Mouse (Mus musculus): Measurements from ENCODE around the gene Nmu. TPM values are rescaled to one million over a fixed set of nuclear protein-coding genes. Genes with fewer than 3 reads are reported as not detected.

Nmu gene
- not detected in 2 replicates for polyA plus RNA-seq (2015; fragmentation: Nextera tagmentation; extraction: Ambion mirVana)

DNA sequence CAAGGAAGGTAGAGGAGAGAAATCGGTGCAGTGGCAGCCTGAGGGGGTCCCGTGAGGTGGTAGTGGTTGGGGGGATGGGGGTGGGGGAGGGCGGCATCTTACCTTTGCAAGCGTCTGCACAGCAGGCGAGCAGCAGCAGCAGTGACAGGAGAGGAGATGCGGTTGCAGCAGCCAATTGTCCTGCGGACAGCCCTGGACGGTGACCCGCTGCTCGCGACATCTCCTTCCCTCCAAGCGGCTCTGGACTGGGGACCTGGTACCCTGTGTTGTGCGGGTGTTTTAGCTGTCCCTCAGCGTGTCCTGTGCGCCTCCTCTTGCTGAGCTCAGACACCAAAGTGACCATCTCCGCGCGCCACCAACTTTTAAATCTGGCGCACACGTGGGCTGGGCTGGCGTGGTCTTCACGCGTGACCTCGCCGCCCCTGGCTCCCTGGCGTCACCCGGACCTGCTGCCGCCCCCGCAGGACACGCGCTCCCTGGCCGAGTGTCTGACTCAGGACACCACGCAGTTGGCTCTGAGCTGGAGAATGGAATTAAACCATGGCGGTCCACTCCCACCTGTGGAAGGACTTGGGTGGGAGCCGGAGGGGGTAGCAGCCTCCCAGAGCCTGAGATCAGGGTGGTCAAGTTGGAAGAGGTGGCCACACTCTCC is at the start of gene Nmu:
TSS of gene Nmu (minus strand) at position 336 of the 652 bp plus-strand sequence.
- Histone ChIP-seq H3K27ac (no peak within 1 kb of the TSS), H3K9ac (no peak within 1 kb of the TSS), H3K27me3 (peaks cover 32% of the 10 kb centered on the region), H3K4me3 (replicated peaks) (peak within 1 kb of the TSS; percentile 40), H3K4me2 (peak within 1 kb of the TSS; percentile 80), H3K4me1 (peaks cover 12% of the 10 kb centered on the region), H3K9me3 (replicated peaks) (no peaks in the 10 kb centered on the region), H3K36me3 (no peaks in the 10 kb centered on the region)
- 3% methylated on average over 35 of the region's 35 CpGs for WGBS
- peak; percentile 74 for ATAC-seq (replicated peaks; ENCODE audit: low FRiP score)

DNA sequence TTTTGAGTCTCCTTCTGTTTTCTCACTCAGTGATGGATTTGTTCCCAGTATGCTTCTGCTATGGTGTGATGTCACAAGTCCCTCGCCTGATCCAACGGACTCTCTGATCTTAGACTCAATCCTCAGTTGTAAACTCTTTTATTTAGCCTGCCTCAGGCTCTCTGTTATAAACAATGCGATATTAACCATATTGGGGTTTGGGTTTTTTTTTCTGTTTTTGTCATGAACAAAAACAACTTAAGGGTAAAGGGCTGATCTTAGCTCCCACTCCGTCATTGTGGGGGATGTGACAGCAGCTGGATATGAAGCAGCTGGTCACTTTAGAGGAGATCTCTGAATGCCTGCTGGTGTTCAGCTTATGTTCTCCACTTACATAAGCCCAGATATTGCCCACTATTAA is 48.1 kb upstream of the Nmu start:
- H3K27me3 ChIP-seq: no peaks in the 10 kb centered on the region
- H3K4me3 ChIP-seq (replicated peaks): no peak overlapping the region
- WGBS: 43% methylated on average over 4 of the region's 4 CpGs
- no peak overlapping the region for H3K4me2 ChIP-seq
- H3K9me3 ChIP-seq (replicated peaks): no peaks in the 10 kb centered on the region
- no peak for ATAC-seq (replicated peaks; ENCODE audit: low FRiP score)
- no peaks in the 10 kb centered on the region for H3K36me3 ChIP-seq
- no peaks in the 10 kb centered on the region for H3K4me1 ChIP-seq
- no peak overlapping the region for H3K9ac ChIP-seq
- no peak overlapping the region for H3K27ac ChIP-seq

DNA sequence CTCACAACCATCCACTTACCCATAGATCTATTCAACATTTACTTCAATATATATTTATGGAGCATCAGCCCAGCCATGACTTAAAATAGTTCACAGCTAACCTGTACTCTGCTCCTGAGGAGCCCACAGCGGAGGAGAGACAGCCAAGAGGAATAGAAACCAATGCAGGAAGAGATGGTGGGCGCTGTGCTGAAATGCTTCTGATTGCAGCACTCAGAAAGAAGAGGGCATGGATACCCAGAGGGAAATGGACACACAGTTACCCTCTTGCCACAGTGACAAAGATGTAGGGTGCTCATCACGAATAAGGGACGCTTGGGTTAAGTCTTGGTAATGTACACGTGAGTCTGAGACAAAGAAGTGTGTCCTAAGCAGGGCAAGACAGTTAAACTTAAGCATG is 30.8 kb upstream of the Nmu start:
- no peaks in the 10 kb centered on the region for H3K4me1 ChIP-seq
- no peak overlapping the region for H3K9ac ChIP-seq
- no peaks in the 10 kb centered on the region for H3K9me3 ChIP-seq (replicated peaks)
- no peak overlapping the region for H3K4me3 ChIP-seq (replicated peaks)
- no peak overlapping the region for H3K4me2 ChIP-seq
- no peaks in the 10 kb centered on the region for H3K27me3 ChIP-seq
- no peaks in the 10 kb centered on the region for H3K36me3 ChIP-seq
- 94% methylated on average over 5 of the region's 5 CpGs for WGBS
- ATAC-seq (replicated peaks; ENCODE audit: low FRiP score): no peak
- H3K27ac ChIP-seq: no peak overlapping the region

DNA sequence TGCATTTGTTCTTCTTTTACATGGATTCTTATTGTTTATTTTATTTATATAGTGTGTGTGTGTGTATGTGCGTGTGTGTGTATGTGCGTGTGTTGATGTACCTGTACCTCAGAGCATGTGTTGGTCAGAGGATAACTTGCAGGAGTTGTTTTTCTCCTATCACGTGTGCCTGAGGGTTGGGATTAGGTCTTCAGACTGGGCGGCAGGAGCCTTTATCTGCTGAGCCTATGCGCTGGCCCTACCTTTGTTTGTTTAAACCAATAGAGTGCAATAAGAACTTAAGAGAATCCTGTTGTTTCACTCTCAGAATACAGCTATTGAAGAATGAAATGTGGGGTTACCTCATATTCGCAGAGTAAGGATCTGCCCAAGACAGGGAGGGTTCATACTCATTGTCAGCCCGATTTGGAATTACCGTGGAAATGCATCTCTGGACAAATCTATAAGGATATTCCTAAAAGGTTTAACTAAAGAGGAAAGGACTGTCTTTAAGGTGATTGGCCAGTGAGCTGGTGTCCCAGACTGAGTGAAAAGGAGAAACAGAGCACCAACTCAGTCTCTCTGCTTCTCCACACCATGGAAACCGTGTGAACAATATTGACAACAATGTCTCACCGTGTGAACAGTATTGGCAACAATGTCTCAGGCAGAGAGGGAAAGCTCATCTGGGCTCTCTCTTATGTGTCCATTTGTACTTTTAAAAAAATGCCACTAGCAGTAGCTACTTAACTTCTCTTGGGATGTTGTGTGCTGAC is 25.6 kb upstream of the Nmu start:
- Histone ChIP-seq H3K4me1 (no peaks in the 10 kb centered on the region), H3K36me3 (no peaks in the 10 kb centered on the region), H3K4me2 (no peak overlapping the region), H3K9ac (no peak overlapping the region), H3K4me3 (replicated peaks) (no peak overlapping the region), H3K27me3 (no peaks in the 10 kb centered on the region), H3K9me3 (replicated peaks) (no peaks in the 10 kb centered on the region), H3K27ac (no peak overlapping the region)
- no peak for ATAC-seq (replicated peaks; ENCODE audit: low FRiP score)
- WGBS: 85% methylated on average over 10 of the region's 10 CpGs

DNA sequence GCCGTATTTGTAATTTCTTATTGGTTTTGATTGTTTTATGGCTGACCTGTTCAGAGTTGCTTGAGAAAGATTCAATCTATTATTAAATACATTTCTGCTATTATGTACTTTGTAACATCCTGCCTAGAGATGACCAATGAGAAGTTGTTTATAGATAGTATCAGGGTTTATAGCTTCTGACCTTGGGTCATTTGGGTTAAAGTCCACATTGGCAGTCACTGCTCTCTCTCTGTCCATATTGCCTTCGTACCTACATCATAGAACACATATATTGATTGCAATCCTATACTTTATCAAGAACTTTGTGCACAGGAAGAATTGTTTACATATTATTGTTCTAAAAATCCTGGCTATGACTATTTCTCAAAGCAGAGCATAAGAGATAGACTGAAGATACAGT is 24.9 kb upstream of the Nmu start:
- H3K9ac ChIP-seq: no peak overlapping the region
- WGBS: 92% methylated on average over 2 of the region's 2 CpGs
- peaks cover 1% of the 10 kb centered on the region; the same call in 1 of the 2 replicates for H3K4me1 ChIP-seq
- no peaks in the 10 kb centered on the region for H3K36me3 ChIP-seq
- no peaks in the 10 kb centered on the region for H3K9me3 ChIP-seq (replicated peaks)
- ATAC-seq (replicated peaks; ENCODE audit: low FRiP score): no peak
- H3K4me2 ChIP-seq: no peak overlapping the region
- no peak overlapping the region for H3K4me3 ChIP-seq (replicated peaks)
- no peak overlapping the region for H3K27ac ChIP-seq
- H3K27me3 ChIP-seq: no peaks in the 10 kb centered on the region

DNA sequence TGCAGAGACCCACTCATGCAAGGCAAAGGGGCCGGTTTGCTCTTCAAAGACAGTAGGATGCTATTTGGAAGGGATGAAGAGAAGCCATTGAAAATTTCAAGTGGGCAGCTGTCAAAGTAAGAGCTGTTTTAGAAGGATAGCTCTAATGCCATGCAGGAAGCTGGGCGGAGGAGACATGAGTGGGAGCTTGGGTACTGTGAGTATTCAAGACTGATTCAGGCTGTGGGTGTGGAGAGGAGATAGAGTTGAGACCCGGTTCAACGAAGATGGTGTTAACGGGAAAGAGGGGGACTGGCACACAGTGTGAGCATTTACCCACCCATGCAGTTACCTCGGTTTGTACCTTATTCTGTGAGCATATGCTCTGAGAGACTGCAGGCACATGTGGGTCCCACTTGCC is 20.1 kb upstream of the Nmu start:
- Histone ChIP-seq H3K4me3 (replicated peaks) (no peak overlapping the region), H3K9me3 (replicated peaks) (no peaks in the 10 kb centered on the region), H3K9ac (no peak overlapping the region), H3K4me2 (no peak overlapping the region), H3K4me1 (peaks cover 4% of the 10 kb centered on the region; the same call in 1 of the 2 replicates), H3K27me3 (no peaks in the 10 kb centered on the region), H3K27ac (0 out of 2 replicates have a peak overlapping the region, but pooled peaks have one; percentile 23), H3K36me3 (no peaks in the 10 kb centered on the region)
- no peak for ATAC-seq (replicated peaks; ENCODE audit: low FRiP score)
- 73% methylated on average over 6 of the region's 6 CpGs for WGBS

DNA sequence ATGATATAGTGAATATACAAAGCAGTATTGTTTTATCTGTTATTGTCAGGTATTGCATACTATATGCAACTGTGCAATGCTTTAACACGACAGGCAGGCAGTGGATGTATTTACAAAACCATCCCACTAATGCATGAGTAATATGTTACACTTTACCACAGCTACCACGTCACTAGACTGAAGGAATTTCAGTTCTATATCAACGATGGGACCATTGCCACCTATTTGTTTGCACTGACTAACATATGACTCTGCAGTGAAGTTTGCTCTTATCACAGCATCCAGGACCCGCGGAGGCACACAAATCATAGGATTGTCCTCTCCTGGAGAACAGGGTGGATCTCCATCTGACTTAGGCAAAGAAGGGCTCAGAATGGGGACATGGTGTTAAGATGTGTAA is 18.2 kb upstream of the Nmu start:
- Histone ChIP-seq H3K4me3 (replicated peaks) (no peak overlapping the region), H3K4me1 (peaks cover 4% of the 10 kb centered on the region; the same call in 1 of the 2 replicates), H3K4me2 (no peak overlapping the region), H3K27me3 (no peaks in the 10 kb centered on the region), H3K9me3 (replicated peaks) (no peaks in the 10 kb centered on the region), H3K27ac (no peak overlapping the region), H3K36me3 (no peaks in the 10 kb centered on the region), H3K9ac (no peak overlapping the region)
- ATAC-seq (replicated peaks; ENCODE audit: low FRiP score): no peak
- WGBS: 90% methylated on average over 5 of the region's 5 CpGs

DNA sequence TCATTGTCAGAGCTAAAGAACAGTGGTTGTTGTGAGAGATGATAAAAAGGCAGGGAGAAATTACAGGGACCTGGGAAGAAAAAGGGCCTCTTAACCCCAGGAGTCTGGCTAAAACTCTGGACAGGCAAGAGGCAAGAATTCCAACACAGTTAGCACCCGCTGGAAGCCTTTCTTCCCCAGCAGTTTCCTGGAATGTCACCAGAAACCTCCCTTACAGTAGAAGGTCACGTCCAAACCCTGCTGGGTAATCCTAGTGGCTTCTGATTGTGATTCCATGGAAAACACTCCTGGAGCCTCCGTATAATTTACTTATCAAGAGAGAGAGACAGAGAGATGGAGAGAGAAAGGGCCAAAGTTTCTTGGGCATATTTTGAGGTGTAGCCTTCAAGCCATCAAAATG is 15.6 kb upstream of the Nmu start:
- H3K27ac ChIP-seq: no peak overlapping the region
- no peaks in the 10 kb centered on the region for H3K9me3 ChIP-seq (replicated peaks)
- no peaks in the 10 kb centered on the region for H3K36me3 ChIP-seq
- H3K27me3 ChIP-seq: no peaks in the 10 kb centered on the region
- no peak overlapping the region for H3K4me3 ChIP-seq (replicated peaks)
- ATAC-seq (replicated peaks; ENCODE audit: low FRiP score): no peak
- no peak overlapping the region for H3K4me2 ChIP-seq
- peaks cover 4% of the 10 kb centered on the region; the same call in 1 of the 2 replicates for H3K4me1 ChIP-seq
- no peak overlapping the region for H3K9ac ChIP-seq
- 17% methylated on average over 3 of the region's 3 CpGs for WGBS

DNA sequence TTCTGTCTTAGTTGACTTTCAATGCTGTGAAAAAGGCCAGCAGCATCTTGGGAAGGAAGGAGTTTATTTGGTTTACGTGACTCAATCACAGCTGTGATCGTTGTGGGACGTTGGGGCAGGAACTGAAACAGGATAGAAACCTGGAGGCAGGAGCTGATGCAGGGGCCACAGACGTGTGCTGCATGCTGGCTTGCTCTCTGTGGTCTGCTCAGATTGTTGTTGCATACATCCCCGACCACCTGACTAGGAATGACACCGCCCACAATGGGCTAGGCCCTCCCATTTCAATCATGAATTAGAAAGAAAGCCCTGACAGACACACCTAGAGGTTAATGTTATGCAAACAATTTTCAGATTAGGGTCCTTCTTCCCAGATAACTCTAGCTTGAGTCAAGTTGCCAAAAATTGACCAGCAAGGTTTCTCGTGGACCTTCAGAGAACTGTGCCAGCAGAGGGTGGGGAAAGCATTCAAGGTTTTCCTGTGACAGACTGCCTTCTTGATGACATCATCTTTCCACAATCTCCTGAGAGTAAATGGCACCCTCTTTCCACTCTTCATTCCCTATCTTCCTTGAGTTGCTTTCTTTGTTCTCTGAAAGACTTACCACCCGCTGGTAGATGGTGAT is 5.7 kb upstream of the Nmu start:
- H3K36me3 ChIP-seq: no peaks in the 10 kb centered on the region
- H3K4me3 ChIP-seq (replicated peaks): no peak overlapping the region
- H3K4me2 ChIP-seq: no peak overlapping the region
- no peaks in the 10 kb centered on the region for H3K4me1 ChIP-seq
- H3K27ac ChIP-seq: no peak overlapping the region
- no peak for ATAC-seq (replicated peaks; ENCODE audit: low FRiP score)
- H3K9me3 ChIP-seq (replicated peaks): no peaks in the 10 kb centered on the region
- H3K9ac ChIP-seq: no peak overlapping the region
- H3K27me3 ChIP-seq: peaks cover 10% of the 10 kb centered on the region
- WGBS: 81% methylated on average over 8 of the region's 8 CpGs

DNA sequence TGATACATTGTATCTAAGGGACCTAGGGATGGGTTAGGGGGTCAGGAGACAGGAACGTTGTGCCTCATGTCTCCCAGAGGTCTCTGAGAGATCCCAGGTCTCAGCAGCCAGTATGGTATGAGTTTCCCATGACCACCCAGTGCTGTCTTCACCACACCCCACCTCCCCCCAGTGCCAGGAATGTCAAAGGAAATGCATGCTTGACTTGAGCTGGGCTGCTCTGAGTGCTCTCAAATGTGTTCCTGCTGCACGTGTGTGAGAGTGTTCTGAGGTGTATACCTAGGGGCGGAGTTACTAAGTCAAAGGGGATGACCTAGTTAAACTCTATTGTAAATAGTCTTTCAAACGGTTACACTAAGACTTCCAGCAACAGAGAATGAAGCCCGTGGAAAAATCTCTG is 1.8 kb upstream of the Nmu start:
- Histone ChIP-seq H3K36me3 (no peaks in the 10 kb centered on the region), H3K9me3 (replicated peaks) (no peaks in the 10 kb centered on the region), H3K4me3 (replicated peaks) (no peak overlapping the region), H3K27ac (no peak overlapping the region), H3K27me3 (peaks cover 32% of the 10 kb centered on the region), H3K9ac (no peak overlapping the region), H3K4me2 (no peak overlapping the region), H3K4me1 (peaks cover 12% of the 10 kb centered on the region)
- no peak for ATAC-seq (replicated peaks; ENCODE audit: low FRiP score)
- WGBS: 56% methylated on average over 5 of the region's 5 CpGs

DNA sequence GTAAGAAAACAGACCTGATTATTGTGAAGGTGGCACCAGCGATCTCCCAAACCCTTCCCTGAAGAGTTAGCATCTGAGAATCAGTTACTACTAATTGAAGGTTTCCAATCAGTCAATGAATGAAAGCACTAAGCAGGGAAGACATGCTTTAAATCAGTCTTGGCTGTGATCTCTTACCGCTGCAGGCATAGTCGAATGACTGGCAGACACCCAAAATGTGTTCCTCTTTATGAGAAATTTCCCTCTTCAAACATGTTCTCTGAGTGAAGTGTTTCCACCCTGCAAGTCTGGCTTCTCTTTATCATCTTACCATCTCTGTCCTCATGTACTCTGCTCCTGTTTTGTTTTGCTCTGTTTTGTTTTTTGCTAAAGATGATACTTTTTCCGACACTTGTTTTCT is 2.8 kb downstream of the Nmu start:
- no peak overlapping the region for H3K4me3 ChIP-seq (replicated peaks)
- peaks cover 32% of the 10 kb centered on the region for H3K27me3 ChIP-seq
- H3K27ac ChIP-seq: no peak overlapping the region
- ATAC-seq (replicated peaks; ENCODE audit: low FRiP score): no peak
- H3K4me2 ChIP-seq: no peak overlapping the region
- no peak overlapping the region for H3K9ac ChIP-seq
- 82% methylated on average over 4 of the region's 4 CpGs for WGBS
- no peaks in the 10 kb centered on the region for H3K36me3 ChIP-seq
- H3K4me1 ChIP-seq: peaks cover 12% of the 10 kb centered on the region
- H3K9me3 ChIP-seq (replicated peaks): no peaks in the 10 kb centered on the region

DNA sequence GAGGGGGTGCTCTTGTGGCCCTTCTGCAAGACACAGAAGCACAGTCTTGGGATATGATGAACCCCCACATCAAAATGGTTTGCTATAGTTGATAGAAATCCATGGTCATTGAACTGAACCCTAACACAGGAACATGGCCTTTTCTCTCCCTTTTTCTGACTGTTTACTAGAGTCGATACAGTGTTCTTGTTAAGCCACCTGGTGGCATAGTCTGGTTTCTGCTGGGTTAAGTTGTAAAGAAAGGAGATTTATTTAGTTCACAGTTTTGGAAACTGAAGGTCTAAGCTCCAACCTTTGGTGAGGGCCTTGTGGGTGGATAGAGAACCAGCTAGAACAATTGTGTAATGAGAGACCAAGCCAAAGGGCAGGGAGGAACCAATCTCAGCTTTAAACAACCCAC is 3.5 kb downstream of the Nmu start:
- no peaks in the 10 kb centered on the region for H3K36me3 ChIP-seq
- no peak overlapping the region for H3K4me2 ChIP-seq
- H3K27ac ChIP-seq: no peak overlapping the region
- no peak overlapping the region for H3K9ac ChIP-seq
- H3K27me3 ChIP-seq: peaks cover 27% of the 10 kb centered on the region
- H3K4me3 ChIP-seq (replicated peaks): no peak overlapping the region
- H3K4me1 ChIP-seq: peaks cover 12% of the 10 kb centered on the region
- WGBS: 74% methylated on average over 1 of the region's 1 CpGs
- ATAC-seq (replicated peaks; ENCODE audit: low FRiP score): no peak
- no peaks in the 10 kb centered on the region for H3K9me3 ChIP-seq (replicated peaks)

Data from kidney, embryonic 15.5 days (tissue).